Mouse (Mus musculus): ENCODE results near the gene Ctc1.
"Not testable (repeated sequence)": the region's sequence is repeated elsewhere in the genome, so short reads cannot be mapped to it uniquely, and the experiment has no call there.

The Ctc1 gene

DNA sequence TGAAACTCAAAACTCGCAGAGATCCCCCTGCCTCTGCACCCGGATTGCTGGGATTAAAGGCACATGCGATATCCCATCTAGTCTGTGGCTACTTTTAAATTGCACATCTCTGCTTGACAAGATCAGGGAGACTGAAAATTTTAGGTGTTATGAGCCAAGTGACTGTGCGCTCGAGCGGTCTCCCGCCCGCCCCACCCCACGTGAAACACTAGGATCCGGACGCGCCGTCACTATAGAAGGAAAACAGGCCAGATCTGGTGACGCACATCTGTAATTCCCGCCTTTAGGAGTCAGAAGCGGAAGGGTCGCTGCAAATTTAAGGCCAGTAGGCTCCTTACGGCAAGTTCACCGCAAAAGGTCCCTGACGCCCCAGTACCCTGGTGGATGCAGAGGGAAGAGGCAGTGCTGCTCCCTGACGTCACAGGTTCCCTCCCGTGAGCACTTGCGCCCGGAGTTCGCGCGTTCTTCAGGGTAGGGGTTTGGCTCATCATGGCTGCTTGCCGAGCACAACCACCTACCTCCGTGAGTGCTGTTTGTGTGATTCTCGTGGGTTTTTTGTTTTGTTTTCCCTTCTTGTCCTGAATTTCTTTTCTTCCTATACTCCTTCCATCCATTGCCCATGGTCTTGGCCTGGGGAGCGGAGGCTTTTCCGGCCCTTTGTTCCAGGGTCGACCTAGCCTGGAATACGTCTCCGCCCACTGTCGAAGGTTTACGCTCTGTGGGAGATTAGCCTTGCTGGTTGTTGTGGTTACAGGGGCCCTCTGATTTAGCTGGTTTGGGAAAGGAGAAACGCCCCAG is at the start of gene Ctc1:
TSS of gene Ctc1 (plus strand) at position 268 of the 798 bp plus-strand sequence.
- peak; percentile 96 for DNase-seq (ENCODE audit: low read depth)

DNA sequence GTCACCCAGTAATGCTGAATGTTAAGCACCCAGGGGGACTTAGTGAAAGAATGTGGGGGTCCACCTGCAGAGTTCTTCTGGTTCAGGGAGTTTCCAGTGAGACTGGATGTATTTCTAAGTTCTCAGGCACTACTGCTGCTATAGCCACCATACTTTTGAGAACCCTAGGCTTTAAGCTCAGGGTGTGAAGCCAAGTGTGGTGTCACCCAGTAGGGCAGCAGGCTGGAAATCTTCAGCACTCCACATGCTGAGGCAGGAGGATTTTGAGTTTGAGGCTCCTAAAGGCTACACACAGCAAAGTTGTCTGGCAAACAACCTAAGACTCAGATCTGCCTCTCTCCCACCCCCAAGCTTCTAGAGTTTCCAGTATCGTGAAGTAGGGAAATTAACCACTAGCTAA is 49.2 kb upstream of the Ctc1 start:
- peak; percentile 40 for DNase-seq (ENCODE audit: low read depth)

DNA sequence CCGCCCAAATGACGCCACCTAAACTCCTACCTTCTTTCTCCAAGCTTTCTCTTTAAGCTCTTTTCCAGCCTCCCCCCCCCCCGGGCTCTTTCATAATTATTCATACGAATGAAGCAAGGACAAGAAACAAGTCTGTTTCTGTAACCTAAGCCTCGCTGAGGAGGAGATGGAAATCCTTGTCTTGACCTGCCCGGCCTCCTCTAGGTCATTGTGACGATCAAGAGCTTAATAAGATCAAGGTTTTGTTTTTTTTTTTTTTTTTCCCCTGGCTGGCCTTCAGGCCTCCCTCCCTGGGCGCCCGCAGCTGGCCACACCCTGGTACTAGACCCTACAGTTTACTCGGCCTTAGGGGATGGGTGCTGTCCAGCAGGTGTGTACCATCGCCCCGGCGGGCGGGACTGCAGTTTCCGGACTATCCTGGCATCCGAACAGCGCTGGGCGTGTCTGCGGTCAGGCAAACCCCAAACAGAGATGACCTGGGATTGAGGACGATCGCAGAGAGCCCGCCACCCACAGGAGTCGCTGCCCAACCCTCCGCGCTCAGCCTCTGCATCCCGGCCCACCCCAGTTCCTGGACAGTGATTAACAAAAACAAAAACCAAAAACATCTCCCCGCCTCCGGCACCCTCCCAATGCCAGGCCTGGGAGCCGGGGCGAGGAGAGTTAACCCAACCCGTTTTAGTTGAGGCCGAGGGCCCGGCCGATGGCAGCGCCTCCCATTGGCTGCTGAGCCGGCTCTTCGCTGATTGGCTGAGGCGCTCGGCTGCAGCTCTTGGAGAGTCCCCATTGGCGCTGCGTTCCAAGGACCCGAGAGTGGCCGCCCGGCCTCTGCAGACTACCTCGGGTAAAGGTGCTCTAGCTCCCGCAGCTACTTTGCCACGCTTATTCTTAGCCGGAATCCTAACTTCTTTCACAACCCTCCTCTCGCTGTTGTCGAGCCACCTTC is 48.1 kb upstream of the Ctc1 start, which contains the start of gene Slc25a35:
TSS of gene Slc25a35 (plus strand) at position 795 of the 946 bp plus-strand sequence.
- peak; percentile 94 for DNase-seq (ENCODE audit: low read depth)

DNA sequence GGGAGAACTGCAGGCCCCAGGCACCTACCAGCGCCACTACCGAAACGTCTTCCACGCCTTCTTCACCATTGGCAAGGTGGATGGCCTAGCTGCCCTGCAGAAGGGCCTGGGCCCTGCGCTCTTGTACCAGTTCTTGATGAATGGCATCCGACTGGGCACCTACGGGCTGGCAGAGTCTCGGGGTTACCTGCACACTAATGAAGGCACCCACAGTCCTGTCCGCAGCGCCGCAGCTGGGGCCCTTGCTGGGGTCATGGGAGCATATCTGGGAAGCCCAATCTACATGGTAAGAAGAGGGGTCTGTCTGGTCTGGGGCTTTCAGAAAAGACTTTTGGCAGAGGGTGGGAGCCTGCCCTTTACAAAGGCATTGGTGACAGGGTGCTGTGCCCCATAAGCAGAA is 47.0 kb upstream of the Ctc1 start:
- DNase-seq (ENCODE audit: low read depth) = no peak

DNA sequence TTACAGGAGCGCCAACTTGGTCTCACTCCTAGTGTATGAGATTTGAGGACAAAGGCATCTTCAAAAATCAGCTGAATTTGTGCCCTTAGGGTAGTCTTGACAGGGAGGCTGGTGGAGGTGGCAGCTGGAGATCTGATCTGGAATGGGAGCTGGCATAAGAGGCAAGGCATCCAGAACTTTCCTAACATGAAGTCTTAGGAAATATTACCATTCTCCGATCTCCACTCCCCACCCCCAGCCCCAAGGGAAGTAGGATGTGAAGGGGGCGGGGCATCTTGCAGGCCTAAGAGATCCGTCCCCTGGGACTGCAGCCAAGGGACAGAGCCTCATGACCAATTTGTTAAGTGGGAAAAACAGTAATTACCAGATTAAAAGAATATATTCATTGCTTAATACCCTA is 45.5 kb upstream of the Ctc1 start:
- DNase-seq (ENCODE audit: low read depth) = no peak

DNA sequence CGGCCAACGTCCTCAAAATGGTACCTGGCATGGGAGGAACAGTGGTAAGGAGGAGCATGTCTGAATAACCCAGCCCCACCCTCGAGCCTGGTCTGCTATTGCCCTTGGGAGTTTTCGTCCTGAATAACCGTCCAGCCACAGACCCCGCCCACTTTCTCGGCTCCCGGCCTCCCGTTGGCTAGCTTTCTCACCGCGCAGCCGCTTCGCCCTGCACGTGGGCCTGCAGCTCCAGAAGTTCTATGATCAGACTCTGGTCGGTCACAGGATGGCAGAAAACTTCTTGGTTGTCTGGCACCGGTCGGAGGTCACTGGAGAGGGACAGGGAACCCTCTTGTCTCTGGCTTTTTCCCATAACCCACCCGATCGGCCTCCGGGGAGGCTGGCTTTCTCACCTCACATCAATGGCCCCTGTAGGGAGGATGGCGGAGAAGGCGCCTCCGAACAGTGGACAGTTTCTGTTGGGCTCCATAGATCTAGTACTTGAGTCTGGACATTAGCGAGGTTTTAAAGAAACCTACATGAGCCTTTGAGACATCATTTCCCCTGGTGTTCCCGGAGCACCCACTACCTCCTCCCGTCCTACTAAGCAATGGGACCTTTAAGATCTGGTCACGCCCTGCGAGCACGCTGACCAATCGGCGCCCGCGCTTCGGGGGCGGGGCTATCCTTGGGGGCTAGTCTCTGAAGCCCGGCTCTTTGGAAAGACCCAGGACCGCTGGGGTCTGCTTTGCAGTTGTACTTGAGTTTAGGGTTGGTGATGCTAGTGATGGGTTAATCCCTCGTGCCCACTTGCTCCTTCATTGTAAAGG is 42.3 kb upstream of the Ctc1 start:
- peak; percentile 88 for DNase-seq (ENCODE audit: low read depth)

DNA sequence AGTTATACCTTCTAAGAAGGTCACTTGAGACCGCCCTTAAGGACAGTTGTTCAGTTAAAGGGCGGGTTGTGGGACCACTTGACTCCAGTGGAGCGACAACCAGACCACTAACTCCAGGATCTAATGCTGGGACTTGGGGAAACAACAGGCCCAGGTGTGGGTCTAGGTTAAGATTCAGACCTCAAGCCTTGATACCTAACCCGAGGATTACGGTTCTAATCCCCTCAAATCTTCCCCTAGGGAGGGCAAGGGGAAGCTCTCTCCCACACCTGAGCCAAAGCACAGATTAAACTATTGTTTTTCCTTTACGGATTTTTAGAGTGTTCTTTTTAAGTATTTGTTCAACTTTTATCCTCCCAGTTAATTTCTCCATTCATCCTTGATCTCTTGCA is 41.7 kb upstream of the Ctc1 start:
- DNase-seq (ENCODE audit: low read depth) = no peak

DNA sequence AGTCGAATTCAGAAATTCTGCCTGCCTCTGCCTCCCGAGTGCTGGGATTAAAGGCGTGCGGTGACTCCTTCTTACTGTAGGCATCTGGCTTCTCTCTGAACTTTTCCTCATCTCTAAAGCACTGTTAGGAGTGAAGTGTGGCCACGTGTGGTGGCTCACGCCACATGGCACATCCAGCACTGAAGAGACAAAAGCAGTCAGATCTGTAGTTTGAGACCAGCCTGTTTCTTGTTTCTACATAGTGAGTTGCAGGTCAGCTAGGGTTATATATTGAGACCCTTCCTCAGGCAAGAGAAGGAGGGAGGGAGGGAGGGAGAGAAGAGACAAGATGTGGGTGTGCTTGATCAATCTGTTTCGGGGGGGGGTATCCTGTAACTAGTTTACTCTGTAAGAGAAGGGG is 40.6 kb upstream of the Ctc1 start, which contains the start of gene Rangrf:
TSS of gene Rangrf (minus strand) at position 101 of the 400 bp plus-strand sequence.
- no peak for DNase-seq (ENCODE audit: low read depth)

DNA sequence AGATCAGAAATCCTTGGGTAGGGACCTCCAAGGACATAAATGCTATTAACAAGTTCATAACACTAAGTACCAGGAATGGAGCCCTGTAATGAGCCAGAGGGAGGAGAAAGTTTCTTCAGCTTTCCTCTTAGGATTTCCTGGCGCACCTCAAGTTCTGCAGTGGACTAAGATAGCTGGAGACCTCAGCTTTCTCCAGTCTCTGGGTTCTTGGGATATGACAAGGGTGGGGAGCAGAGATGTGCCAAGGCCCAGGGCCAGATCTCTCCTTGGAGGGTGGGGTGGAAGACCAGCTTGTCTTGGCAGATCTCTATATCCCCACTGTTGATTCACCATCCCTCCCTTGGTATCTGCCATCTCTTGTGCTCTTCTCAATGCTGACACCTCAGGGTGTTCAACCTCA is 40.1 kb upstream of the Ctc1 start:
- no peak for DNase-seq (ENCODE audit: low read depth)

DNA sequence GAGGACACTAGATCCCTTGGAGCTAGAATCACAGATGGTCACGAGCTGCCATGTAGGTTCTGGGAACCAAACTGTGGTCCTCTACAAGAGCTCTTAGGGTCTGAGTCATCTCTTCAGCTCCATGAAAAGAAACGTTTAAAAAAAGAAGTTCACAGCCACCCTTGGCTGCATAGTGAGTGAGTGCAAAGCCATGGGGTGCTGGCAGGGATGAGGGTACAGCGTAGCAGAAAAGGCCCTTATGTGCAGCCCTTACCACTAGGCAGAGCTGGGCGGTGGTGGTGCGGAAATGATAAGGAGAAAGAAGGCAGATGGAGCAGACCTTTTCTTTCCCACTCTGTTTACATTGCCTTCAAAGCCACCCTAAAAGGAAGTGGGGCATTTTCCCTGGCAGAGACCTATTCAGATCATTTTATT is 36.4 kb upstream of the Ctc1 start:
- DNase-seq (ENCODE audit: low read depth) = no peak

DNA sequence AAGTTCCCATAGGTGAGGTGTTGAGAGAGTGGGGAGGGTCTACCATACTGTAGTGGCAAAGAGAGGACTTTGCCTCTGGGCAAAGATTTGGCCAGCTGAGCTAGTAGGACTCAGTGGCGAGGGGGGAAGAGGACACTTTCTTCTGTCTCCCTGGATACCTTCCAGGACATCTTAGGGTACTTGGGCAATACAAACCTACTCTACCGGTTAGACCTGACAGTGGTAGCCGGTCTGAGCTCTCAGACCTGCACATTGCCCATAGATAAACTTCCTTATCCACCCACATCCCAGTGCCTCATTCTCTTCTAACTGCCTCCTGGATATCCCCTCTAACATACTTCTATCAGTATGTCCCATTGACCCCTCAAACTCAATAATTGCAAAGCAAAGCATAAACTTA is 34.8 kb upstream of the Ctc1 start:
- no peak for DNase-seq (ENCODE audit: low read depth)

DNA sequence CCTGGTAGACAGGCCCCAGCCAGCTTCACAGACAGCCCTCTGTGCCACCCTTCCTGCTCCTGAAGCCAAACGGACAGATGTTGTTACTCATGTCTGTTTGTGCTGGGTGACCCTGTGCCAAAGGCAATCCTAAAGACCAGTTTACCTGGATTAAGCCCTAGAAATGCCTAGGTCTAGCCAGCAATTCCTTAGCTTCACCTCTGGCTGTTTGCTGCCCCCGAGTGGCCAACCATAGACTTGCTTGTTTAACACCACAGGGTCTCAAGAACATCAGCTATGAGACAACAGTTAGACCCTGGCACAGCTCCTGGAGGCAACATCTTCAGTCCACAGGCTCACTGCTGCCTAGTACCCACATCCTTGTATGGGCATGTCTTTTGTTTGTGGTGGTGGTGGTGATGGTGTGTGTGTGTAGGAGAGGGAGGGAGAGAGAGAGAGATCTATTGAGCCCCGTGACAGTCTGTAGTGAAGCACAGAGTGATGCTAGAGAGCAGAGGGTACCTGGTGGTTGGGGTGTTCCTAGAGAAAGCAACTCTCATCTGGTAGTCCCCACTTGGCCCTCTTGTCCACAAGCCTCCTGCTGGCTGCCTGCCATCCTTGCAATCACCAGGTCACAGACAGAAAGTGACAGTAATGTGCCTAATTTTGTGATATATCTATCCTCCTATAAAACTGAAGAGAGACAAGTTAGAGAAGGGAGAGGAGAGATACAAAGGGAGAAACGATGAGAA is 32.9 kb upstream of the Ctc1 start:
- peak; percentile 81 for DNase-seq (ENCODE audit: low read depth)

DNA sequence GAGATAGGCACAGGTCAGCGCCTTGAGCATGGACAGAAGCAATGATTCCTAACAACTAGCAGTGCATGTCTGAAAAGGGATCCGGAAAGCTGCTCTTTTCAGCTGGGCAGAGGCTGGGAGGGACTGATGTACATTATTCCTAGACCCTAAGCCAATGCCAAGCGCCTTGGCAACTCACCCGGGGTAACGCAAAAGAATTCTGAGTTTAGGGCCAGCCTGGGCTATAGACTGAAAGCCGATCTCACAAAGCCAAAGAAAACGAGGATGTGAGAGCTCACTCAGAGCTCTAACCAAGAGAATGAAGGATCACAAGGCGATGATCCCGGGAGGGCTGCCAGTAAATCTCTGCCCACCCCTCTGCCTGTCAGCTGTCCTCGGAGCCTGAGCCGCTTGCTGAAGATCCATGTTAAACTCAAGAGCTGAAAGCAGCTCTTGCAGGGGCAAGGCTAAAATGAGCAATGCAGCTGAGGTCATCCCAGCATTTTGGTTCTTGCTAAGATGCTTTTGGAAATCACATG is 28.3 kb upstream of the Ctc1 start:
- no peak for DNase-seq (ENCODE audit: low read depth)

DNA sequence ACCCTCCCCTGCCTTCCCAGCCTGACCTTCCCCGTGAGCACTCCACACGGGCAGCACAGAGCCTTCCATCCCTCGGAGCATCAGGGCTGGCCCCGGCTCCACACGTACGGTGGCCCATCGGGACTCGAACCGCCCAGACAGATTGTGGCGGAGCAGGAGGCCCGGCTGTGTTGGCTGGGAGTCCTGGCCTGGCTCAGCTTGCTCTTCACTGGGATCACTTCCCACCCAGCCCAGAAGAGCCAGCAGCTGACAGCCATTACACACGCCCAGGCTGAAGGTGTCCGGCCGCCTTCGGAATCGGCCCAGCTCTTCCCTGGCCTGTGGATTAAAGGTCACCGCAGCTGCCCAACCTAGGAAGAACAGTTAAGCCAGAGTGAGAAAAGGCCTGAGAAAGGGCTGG is 27.4 kb upstream of the Ctc1 start:
- DNase-seq (ENCODE audit: low read depth) = no peak

DNA sequence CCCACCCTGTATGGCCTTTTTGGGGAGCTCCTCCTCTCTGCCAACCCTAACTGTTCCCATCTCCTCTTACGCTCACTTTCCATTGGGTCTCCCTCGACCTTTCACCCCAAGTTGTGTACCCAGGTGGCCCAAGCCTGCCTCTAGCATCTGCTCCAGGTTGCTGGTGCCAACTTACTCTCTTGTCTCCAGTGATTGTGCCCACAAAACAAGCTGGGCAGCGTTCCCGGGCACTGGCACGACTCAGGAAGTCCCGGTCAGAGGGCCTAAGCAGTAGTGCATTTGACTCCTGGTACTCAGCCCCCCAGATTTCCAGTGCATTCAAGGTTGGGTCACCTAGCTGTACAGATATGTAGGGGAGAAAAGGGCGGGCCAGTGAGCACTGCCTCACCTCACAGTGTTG is 22.6 kb upstream of the Ctc1 start:
- DNase-seq (ENCODE audit: low read depth) = no peak

DNA sequence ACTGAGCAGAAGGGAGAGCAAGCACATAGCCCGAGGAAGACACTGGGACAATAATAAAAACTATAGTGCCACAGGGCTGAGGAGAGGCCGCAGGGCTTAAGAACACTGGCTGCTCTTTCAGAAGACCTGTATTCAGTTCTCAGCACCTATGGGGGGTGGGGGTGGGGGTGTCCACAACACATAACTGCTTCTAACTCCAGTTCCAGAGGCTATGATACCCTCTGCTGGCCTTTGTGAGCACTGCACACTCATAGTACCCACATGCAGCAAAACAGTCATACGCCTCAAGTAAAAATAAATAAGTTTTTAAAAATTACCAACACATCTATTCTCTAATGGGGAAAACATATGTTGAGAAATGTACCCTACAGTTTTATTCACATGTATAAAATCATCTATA is 21.3 kb upstream of the Ctc1 start:
- DNase-seq (ENCODE audit: low read depth) = peak; percentile 43

DNA sequence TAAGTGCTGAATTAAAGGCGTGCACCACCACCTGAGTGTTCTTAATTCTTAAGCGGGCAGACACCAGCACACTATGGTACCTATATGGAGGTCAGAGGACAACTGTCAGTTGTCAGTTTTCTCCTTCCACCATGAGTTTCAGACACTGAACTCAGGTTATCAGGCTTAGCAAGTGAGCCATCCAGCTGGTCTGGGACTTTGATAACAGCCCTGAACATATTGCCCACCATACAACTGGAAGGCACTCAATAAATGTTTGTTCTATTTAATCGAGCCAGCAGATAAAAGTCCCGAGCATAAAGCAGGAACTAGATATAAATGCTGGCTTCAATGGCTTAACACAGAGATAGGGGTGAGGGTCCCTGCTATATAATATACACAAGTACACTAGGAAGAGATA is 18.6 kb upstream of the Ctc1 start:
- no peak for DNase-seq (ENCODE audit: low read depth)

DNA sequence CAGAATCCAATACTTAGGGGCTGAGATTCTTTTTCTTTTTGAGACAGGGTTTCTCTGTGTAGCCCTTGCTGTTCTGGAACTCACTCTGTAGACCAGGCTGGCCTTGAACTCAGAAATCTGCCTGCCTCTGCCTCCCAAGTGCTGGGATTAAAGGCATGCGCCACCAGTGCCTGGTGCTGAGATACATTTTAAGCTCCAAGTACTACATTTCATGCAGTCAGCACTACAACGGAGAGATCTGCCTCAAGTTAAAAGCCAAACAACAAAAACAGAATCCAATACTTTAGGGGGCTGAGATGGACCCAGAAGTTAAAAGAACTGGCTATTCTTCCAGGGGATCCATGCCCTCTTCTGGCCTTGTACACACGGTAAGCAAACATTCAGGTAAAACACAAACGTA is 12.9 kb upstream of the Ctc1 start:
- DNase-seq (ENCODE audit: low read depth) = not testable (repeated sequence)

DNA sequence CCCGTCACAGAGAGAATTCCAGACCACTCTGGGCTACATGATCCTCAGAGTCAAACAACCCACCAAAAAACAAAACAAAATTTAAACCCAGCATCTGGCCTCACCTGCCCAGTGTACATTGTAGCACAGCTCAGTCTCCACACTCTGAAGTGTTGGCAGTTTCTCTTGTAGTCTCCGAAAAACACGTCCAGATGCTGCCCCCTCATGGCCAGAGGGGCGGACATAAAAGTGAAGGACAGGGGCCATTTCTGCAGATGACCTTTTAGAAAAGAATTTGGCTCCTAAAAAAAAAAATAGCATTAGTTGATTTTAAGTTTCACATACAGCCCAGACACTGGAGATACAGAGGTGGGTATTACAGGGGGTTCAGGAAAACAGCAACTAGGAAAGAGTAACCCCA is 12.1 kb upstream of the Ctc1 start:
- DNase-seq (ENCODE audit: low read depth) = no peak

DNA sequence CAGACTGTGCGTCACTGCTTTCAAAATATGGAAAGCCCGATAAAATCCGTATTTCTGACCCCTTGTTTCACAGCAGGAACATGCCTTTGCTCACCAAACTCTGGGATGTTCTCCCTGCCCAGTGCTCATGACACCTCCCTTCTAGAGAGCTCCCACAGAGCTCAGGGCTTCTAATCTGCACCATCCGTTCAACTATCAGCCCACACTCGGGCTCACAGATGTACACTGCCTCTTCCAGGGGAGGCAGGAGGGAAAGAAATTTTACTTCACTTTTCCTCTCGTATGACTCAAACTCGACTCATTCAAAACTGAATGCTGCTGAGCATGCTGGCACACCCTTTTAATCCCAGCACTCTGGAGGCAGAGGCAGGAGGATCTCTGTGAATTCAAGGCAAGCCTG is 10.5 kb upstream of the Ctc1 start:
- DNase-seq (ENCODE audit: low read depth) = no peak

DNA sequence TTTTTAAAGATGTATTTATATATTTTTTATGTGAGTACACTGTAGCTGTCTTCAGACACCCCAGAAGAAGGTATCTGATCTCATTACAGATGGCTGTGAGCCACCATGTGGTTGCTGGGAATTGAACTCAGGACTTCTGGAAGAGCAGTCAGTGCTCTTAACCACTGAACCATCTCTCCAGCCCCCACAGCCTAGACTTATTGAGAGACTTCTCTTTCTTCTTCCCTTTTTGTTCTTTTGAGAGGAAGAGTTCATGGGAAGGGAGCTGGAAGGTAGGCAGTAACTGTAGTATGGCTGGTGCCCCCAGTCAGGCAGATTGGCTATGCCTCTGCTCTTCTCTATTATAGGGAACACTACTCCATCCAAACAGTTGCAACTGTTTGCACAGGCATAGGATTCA is 9.1 kb upstream of the Ctc1 start:
- not testable (repeated sequence) for DNase-seq (ENCODE audit: low read depth)

Measured in induced T-regulatory cell, adult 2 months (primary cell).